Mouse (Mus musculus): Measurements from ENCODE around the gene Bend3. TPM values are rescaled to one million over a fixed set of nuclear protein-coding genes. Genes with fewer than 3 reads are reported as not detected.
"Not testable (repeated sequence)": the region's sequence is repeated elsewhere in the genome, so short reads cannot be mapped to it uniquely, and the experiment has no call there.

The Bend3 gene
- polyA plus RNA-seq, 1 experiment from 2014 or later, result 4.6 TPM

DNA sequence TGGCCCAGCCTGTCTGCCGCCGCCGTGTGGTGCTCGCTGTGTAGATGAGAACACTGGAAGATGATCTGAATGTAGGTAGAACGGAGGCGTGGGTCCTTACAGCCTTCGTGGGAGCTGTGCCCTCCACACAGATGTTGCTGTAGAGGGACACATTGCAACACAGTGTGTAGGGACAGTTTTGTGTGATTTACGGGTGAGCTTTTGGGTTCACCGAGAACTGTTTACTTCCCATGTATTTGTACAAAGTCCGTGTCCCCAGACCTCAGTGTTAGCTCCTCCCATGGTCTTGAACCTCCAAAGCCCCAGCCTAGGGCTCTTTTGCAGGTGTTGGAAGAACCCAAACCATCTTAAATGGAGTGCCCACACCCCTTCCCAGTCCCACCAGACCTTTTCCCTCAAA lies 34.3 kb downstream of the Bend3 start:
- Histone ChIP-seq H3K4me2 (ENCODE audit: low read length) (no peak overlapping the region), H3K4me3 (ENCODE audit: control insufficient read depth in 1 of 2, insufficient read depth in 1 of 2, low read depth in 1 of 2, low read length in 2 of 2) (no peak overlapping the region), H3K27ac (replicated peaks in 1 of 2; ENCODE audit: control insufficient read depth in 1 of 2, insufficient read depth in 1 of 2, low read depth in 2 of 2, low read length in 2 of 2) (no peak overlapping the region), H3K4me1 (ENCODE audit: control insufficient read depth in 2 of 2, insufficient read depth in 2 of 2, low read length in 2 of 2) (0 out of 4 replicates have a peak, but pooled peaks cover 0 to 3% of the 10 kb centered on the region in 2 experiments), H3K36me3 (ENCODE audit: control insufficient read depth, insufficient read depth, low read length) (peaks cover 55% of the 10 kb centered on the region), H3K9ac (ENCODE audit: low read length) (no peak overlapping the region), H3K27me3 (ENCODE audit: control insufficient read depth, insufficient read depth, low read length) (no peaks in the 10 kb centered on the region), H3K9me3 (ENCODE audit: control insufficient read depth, low read length) (no peaks in the 10 kb centered on the region)
- no peak for ATAC-seq (ENCODE audit: insufficient number of reproducible peaks, insufficient read depth, low FRiP score, low read depth)
- WGBS, result 92% methylated on average over 10 of the region's 10 CpGs

DNA sequence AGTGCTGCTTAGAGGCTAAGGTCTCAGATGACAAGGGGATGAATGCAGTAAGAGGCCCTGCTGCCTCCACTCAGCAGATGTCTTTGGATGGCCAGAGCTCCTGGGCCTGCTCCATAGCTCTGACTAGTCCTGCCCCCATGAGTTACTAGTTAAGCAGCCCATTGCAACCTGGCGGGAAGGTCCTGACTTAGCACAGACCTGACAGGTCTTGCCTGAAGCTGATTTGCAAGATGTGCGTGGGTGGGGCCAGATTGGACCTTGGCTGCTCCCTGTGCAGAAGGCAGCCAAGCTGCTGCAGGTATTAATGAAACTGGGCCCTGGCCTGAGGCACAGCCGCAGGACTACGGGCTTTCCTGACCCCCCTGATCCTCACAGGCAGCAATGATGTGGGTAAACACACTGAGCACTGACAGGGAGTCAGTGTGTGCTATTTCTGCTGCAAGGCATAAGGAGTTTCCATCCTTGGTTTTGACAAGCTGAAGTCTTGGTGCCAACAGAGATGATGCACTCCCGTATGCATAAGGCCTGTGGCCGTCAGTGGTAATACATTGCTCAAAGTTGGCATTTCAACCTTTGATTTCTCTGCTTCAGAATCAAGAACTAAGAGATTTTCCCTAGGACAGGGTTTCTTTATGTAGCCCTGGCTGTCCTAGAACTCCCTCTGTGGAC lies 38.5 kb downstream of the Bend3 start:
- no peak overlapping the region for H3K4me3 ChIP-seq (ENCODE audit: control insufficient read depth in 1 of 2, insufficient read depth in 1 of 2, low read depth in 1 of 2, low read length in 2 of 2)
- peaks cover 26% of the 10 kb centered on the region for H3K36me3 ChIP-seq (ENCODE audit: control insufficient read depth, insufficient read depth, low read length)
- H3K27me3 ChIP-seq (ENCODE audit: control insufficient read depth, insufficient read depth, low read length), result no peaks in the 10 kb centered on the region
- H3K4me2 ChIP-seq (ENCODE audit: low read length), result no peak overlapping the region
- H3K4me1 ChIP-seq (ENCODE audit: control insufficient read depth in 2 of 2, insufficient read depth in 2 of 2, low read length in 2 of 2), result 0 out of 4 replicates have a peak, but pooled peaks cover 0 to 4% of the 10 kb centered on the region in 2 experiments
- H3K9me3 ChIP-seq (ENCODE audit: control insufficient read depth, low read length), result no peaks in the 10 kb centered on the region
- WGBS, result 72% methylated on average over 6 of the region's 6 CpGs
- no peak overlapping the region for H3K27ac ChIP-seq (replicated peaks in 1 of 2; ENCODE audit: control insufficient read depth in 1 of 2, insufficient read depth in 1 of 2, low read depth in 2 of 2, low read length in 2 of 2)
- no peak for ATAC-seq (ENCODE audit: insufficient number of reproducible peaks, insufficient read depth, low FRiP score, low read depth)
- no peak overlapping the region for H3K9ac ChIP-seq (ENCODE audit: low read length)

DNA sequence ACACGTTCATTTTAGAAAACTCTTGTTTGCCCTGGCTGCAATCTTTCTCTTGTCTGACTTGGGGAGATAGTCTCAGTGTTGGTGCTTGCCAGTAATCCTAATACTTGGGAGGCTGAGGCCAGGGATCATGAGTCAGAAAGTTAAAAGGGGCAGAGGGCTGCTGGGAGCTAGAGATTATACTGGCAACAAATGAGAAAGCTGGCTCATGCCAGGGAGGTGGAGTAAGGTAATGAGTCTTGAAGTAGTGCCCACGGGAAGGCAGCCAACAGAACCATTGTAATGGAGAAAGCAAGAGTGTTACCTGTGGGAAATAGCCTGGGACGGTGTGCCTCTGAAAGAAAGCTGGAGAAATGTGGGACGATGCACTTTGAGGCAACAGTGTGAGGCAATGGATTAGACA lies 39.2 kb downstream of the Bend3 start:
- Histone ChIP-seq H3K9ac (ENCODE audit: low read length) (no peak overlapping the region), H3K27ac (replicated peaks in 1 of 2; ENCODE audit: control insufficient read depth in 1 of 2, insufficient read depth in 1 of 2, low read depth in 2 of 2, low read length in 2 of 2) (no peak overlapping the region), H3K9me3 (ENCODE audit: control insufficient read depth, low read length) (no peaks in the 10 kb centered on the region), H3K36me3 (ENCODE audit: control insufficient read depth, insufficient read depth, low read length) (peaks cover 20% of the 10 kb centered on the region), H3K4me2 (ENCODE audit: low read length) (no peak overlapping the region), H3K27me3 (ENCODE audit: control insufficient read depth, insufficient read depth, low read length) (no peaks in the 10 kb centered on the region), H3K4me3 (ENCODE audit: control insufficient read depth in 1 of 2, insufficient read depth in 1 of 2, low read depth in 1 of 2, low read length in 2 of 2) (no peak overlapping the region), H3K4me1 (ENCODE audit: control insufficient read depth in 2 of 2, insufficient read depth in 2 of 2, low read length in 2 of 2) (0 out of 4 replicates have a peak, but pooled peaks cover 0 to 4% of the 10 kb centered on the region in 2 experiments)
- no peak for ATAC-seq (ENCODE audit: insufficient number of reproducible peaks, insufficient read depth, low FRiP score, low read depth)
- WGBS, result 45% methylated on average over 4 of the region's 4 CpGs

DNA sequence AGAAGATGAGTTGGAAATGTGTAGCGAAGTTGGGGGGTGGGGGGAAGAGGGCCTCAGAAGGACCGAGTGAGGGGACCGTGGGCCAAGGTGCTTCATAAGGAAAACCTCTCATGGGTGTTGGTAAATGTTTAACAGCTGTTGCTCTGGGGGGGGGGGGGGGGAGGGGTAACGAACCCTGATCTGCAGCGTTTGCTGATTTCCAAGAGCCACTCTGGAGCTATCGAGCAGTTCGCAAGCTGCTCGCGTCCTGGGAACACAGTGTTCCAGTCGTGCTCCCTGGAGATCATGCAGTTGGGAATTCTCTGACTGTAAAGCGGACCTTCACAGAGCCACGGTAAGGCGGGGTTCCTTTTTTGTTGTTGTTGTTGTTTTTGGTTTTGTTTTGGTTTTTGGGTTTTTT lies 39.7 kb downstream of the Bend3 start:
- ATAC-seq (ENCODE audit: insufficient number of reproducible peaks, insufficient read depth, low FRiP score, low read depth), result no peak
- no peak overlapping the region for H3K9ac ChIP-seq (ENCODE audit: low read length)
- H3K27me3 ChIP-seq (ENCODE audit: control insufficient read depth, insufficient read depth, low read length), result no peaks in the 10 kb centered on the region
- 0 out of 4 replicates have a peak, but pooled peaks cover 0 to 4% of the 10 kb centered on the region in 2 experiments for H3K4me1 ChIP-seq (ENCODE audit: control insufficient read depth in 2 of 2, insufficient read depth in 2 of 2, low read length in 2 of 2)
- H3K4me2 ChIP-seq (ENCODE audit: low read length), result no peak overlapping the region
- peaks cover 15% of the 10 kb centered on the region for H3K36me3 ChIP-seq (ENCODE audit: control insufficient read depth, insufficient read depth, low read length)
- no peak overlapping the region for H3K4me3 ChIP-seq (ENCODE audit: control insufficient read depth in 1 of 2, insufficient read depth in 1 of 2, low read depth in 1 of 2, low read length in 2 of 2)
- no peak overlapping the region for H3K27ac ChIP-seq (replicated peaks in 1 of 2; ENCODE audit: control insufficient read depth in 1 of 2, insufficient read depth in 1 of 2, low read depth in 2 of 2, low read length in 2 of 2)
- H3K9me3 ChIP-seq (ENCODE audit: control insufficient read depth, low read length), result no peaks in the 10 kb centered on the region
- 79% methylated on average over 11 of the region's 13 CpGs for WGBS

DNA sequence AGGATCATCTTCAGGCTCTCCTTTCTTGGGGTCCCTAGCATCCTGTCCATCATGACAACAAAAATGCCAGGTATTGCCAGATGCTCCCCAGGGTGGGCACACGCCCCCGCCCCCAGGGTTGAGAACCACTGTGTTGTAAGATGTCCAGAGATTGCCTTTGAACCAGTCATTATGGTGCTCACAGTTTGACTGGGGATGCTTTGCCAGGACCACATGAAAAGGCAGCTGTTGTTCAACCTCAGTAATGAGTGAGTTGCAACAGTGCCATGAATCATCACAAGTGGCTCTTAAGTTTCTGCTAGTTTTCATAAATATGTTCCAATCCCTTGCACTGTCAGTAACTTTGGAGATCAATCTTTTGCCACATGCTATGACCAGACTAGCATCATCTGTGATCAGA lies 41.3 kb downstream of the Bend3 start:
- Histone ChIP-seq H3K27ac (replicated peaks in 1 of 2; ENCODE audit: control insufficient read depth in 1 of 2, insufficient read depth in 1 of 2, low read depth in 2 of 2, low read length in 2 of 2) (no peak overlapping the region), H3K4me2 (ENCODE audit: low read length) (no peak overlapping the region), H3K4me1 (ENCODE audit: control insufficient read depth in 2 of 2, insufficient read depth in 2 of 2, low read length in 2 of 2) (0 out of 4 replicates have a peak, but pooled peaks cover 0 to 4% of the 10 kb centered on the region in 2 experiments), H3K36me3 (ENCODE audit: control insufficient read depth, insufficient read depth, low read length) (peaks cover 9% of the 10 kb centered on the region), H3K4me3 (ENCODE audit: control insufficient read depth in 1 of 2, insufficient read depth in 1 of 2, low read depth in 1 of 2, low read length in 2 of 2) (no peak overlapping the region), H3K9ac (ENCODE audit: low read length) (no peak overlapping the region), H3K9me3 (ENCODE audit: control insufficient read depth, low read length) (no peaks in the 10 kb centered on the region), H3K27me3 (ENCODE audit: control insufficient read depth, insufficient read depth, low read length) (no peaks in the 10 kb centered on the region)
- no peak for ATAC-seq (ENCODE audit: insufficient number of reproducible peaks, insufficient read depth, low FRiP score, low read depth)
- WGBS, result 87% methylated on average over 2 of the region's 2 CpGs

DNA sequence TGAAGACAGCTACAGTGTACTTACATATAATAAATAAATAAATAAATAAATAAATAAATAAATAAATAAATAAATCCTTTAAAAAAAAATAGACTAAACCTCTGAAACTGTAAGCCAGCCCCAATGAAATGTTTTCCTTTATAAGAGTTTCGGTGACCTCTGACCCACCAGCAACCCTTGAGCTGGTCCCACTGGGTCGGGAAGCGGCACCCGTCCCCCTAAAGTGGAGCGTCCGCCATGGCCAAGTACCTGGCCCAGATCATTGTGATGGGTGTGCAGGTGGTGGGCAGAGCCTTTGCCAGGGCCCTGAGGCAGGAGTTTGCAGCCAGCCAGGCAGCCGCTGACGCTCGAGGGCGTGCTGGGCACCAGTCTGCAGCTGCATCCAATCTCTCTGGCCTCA lies 45.3 kb downstream of the Bend3 start, which contains the start of gene Gm9803:
Gene Gm9803 (plus strand): TSS at position 154 of the 400 bp plus-strand sequence.
- H3K27me3 ChIP-seq (ENCODE audit: control insufficient read depth, insufficient read depth, low read length); H3K4me1 ChIP-seq (ENCODE audit: control insufficient read depth in 2 of 2, insufficient read depth in 2 of 2, low read length in 2 of 2); H3K4me2 ChIP-seq (ENCODE audit: low read length); ATAC-seq (ENCODE audit: insufficient number of reproducible peaks, insufficient read depth, low FRiP score, low read depth); H3K9ac ChIP-seq (ENCODE audit: low read length); H3K9me3 ChIP-seq (ENCODE audit: control insufficient read depth, low read length); H3K27ac ChIP-seq (replicated peaks in 1 of 2; ENCODE audit: control insufficient read depth in 1 of 2, insufficient read depth in 1 of 2, low read depth in 2 of 2, low read length in 2 of 2); H3K4me3 ChIP-seq (ENCODE audit: control insufficient read depth in 1 of 2, insufficient read depth in 1 of 2, low read depth in 1 of 2, low read length in 2 of 2): not testable (repeated sequence)
- H3K36me3 ChIP-seq (ENCODE audit: control insufficient read depth, insufficient read depth, low read length), result peaks cover 43% of the 10 kb centered on the region
- 97% methylated on average over 10 of the region's 10 CpGs for WGBS

DNA sequence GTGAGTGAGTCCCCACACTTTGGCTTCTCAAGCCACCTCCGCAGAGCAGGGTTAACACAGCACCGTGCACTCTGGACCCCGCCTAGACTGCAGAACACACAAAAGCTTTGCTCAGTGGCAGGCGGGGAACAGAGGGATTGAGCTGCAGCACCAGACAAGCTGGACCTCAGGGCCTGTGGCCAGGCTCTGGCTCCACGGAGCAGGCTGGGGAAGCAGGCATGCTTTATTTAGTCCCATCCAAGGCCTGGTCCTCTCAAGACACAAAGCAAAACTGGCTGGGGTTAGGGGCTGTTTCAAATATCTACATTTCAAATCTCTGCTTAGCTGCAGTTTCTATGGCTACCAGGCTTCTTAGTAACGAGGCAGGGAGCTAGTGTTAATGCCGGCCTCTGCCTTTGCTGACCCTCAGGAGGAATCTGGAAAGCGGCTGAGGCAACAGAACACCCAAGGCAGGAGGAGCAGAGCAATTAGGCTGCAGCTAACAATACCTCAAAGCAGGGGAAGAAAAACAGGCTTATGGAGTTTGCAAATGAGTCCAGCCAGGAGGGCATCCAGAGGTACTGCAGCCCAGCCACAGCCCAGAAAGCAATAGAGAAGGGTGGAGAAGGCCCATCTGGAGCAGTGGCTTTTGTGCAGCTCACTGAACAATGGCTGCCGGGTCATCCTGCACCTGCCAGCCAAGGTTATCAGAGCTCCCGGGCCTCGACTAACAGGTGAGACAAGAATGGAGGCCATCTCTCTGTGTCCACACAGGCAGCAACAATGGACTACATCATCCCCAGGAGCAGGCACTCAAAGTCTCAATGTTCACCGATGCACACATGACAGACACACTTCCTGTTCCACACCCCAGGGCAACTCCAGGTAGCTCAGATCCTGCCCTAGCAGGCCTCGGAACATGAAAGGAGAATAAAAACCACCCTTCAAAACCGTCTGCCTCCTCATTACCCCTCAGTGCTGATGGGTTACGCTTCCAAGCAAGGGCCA lies 48.9 kb downstream of the Bend3 start:
- peaks cover 79% of the 10 kb centered on the region for H3K36me3 ChIP-seq (ENCODE audit: control insufficient read depth, insufficient read depth, low read length)
- H3K9ac ChIP-seq (ENCODE audit: low read length), result no peak overlapping the region
- no peak overlapping the region for H3K4me2 ChIP-seq (ENCODE audit: low read length)
- H3K27ac ChIP-seq (replicated peaks in 1 of 2; ENCODE audit: control insufficient read depth in 1 of 2, insufficient read depth in 1 of 2, low read depth in 2 of 2, low read length in 2 of 2), result no peak overlapping the region
- no peaks in the 10 kb centered on the region for H3K27me3 ChIP-seq (ENCODE audit: control insufficient read depth, insufficient read depth, low read length)
- no peak for ATAC-seq (ENCODE audit: insufficient number of reproducible peaks, insufficient read depth, low FRiP score, low read depth)
- no peak overlapping the region for H3K4me3 ChIP-seq (ENCODE audit: control insufficient read depth in 1 of 2, insufficient read depth in 1 of 2, low read depth in 1 of 2, low read length in 2 of 2)
- H3K9me3 ChIP-seq (ENCODE audit: control insufficient read depth, low read length), result no peaks in the 10 kb centered on the region
- 63% methylated on average over 15 of the region's 15 CpGs for WGBS
- H3K4me1 ChIP-seq (ENCODE audit: control insufficient read depth in 2 of 2, insufficient read depth in 2 of 2, low read length in 2 of 2), result peaks cover 0 to 3% of the 10 kb centered on the region in 2 experiments; a peak in 1 of 4 replicates
